Mouse (Mus musculus) frontal cortex, postnatal 25 days (tissue): ENCODE data around the gene D230025D16Rik.
"Not testable (repeated sequence)": the region's sequence is repeated elsewhere in the genome, so short reads cannot be mapped to it uniquely, and the experiment has no call there.

Experiments
- DNase-seq, 2 experiments: peaks; one replicate each; pipeline ENCODE4 v3.0.0; 2022; ENCODE audit warnings: low spot score in 2 of 2

D230025D16Rik gene

DNA sequence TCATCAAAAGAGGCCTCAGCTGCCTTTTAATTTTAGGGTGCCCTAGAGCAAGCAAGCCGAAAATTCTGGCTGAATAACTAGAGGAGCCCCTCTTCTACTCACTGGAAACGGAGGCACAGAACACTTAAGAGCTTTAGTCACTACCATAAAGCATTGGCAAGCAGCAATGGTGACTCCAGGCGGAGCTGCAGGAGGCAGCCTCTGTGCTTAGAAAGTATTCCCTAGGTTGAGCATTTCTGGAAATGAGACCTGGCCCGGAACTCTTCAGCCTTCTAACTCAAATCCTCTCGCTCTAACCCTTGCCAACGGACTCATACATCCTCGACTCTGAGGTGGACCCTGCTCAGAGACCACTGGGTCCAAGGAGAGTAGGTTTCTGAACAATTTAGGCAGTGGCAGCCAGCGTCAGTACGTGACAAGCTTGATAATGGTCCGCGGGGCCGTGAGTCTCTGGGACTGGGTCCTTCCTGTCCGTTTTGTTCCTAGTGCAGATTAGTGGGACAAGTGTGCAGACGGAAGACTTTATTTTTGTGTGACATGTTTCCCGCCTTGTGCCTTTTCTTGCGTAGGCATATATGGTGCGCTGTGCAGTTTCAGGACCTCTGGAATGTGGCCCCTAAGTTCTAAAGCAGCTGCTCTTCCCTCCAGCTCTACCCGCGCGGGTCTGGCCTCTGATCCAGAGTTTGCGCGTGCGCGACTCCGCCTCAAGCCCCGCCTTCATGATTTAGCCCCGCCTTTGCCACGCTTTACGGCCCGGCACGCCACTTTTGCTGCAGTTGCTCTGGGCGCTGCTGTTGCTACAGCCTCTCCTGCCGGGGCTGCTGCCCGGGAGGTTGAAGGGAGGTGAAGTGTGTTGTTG, at the start of gene D230025D16Rik:
TSS of gene D230025D16Rik (plus strand) at position 733 of the 859 bp plus-strand sequence.
- peak; percentile 90 to 91 for DNase-seq

- not testable (repeated sequence) for DNase-seq
Observed at GRCm38 (mm10) chr8:105175287-105175686, 49.7 kb upstream of the D230025D16Rik start.

GRCm38 (mm10) chr8:105178211-105178800, 46.6 kb upstream of the D230025D16Rik start:
- no peak for DNase-seq

DNA sequence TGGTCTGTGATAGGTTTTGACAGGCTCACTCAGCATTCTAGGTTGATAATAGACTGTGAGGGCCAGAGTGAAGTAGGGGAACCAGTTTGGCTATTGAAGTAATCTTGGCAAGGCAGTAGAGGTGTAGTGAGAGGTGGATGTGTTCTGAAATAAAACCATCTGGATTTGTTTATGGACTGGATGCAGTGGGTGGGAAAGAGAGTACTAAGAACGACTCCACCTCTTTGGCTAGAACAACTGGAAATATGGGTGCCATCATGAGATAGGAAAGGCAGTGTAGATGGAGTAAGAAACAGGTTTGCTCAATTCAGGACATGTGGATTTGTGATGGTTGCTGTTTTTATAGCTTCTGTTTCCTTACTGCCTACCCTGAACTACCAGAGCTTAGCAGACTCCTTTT, 42.7 kb upstream of the D230025D16Rik start:
- DNase-seq = no peak

- no peak for DNase-seq
Observed at GRCm38 (mm10) chr8:105186467-105187005, 38.4 kb upstream of the D230025D16Rik start.

GRCm38 (mm10) chr8:105192182-105192581, 32.8 kb upstream of the D230025D16Rik start:
- DNase-seq = no peak

- no peak for DNase-seq
Observed at GRCm38 (mm10) chr8:105205748-105206147, 19.2 kb upstream of the D230025D16Rik start.

GRCm38 (mm10) chr8:105206766-105207275, 18.1 kb upstream of the D230025D16Rik start:
- DNase-seq = no peak

DNA sequence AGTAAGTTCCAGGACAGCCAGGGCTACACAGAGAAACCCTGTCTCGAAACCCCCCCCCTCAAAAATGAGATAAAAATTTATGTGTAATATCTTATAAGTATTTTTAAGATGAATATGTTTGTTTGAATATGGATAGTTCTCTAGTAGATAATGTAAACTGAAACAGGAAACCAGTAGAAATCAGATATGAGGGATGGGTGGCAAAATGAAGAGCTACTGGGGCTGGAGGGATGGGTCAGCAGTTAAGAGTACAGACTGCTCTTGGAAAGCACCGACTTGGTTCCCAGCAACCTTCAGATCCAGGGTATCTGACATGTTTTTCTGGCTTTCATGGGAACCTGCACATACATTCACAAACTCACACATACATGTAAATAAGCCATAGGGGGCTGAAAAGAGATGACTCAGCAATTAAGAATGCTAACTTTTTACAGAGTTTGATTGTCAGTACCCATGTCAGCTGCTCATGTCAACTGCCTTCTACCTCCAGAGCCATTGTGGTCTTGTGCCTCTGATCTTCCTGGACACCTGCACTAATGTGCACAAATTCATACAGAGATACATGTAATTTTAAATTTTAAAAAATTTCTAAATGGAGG, 17.2 kb upstream of the D230025D16Rik start:
- no peak for DNase-seq

DNA sequence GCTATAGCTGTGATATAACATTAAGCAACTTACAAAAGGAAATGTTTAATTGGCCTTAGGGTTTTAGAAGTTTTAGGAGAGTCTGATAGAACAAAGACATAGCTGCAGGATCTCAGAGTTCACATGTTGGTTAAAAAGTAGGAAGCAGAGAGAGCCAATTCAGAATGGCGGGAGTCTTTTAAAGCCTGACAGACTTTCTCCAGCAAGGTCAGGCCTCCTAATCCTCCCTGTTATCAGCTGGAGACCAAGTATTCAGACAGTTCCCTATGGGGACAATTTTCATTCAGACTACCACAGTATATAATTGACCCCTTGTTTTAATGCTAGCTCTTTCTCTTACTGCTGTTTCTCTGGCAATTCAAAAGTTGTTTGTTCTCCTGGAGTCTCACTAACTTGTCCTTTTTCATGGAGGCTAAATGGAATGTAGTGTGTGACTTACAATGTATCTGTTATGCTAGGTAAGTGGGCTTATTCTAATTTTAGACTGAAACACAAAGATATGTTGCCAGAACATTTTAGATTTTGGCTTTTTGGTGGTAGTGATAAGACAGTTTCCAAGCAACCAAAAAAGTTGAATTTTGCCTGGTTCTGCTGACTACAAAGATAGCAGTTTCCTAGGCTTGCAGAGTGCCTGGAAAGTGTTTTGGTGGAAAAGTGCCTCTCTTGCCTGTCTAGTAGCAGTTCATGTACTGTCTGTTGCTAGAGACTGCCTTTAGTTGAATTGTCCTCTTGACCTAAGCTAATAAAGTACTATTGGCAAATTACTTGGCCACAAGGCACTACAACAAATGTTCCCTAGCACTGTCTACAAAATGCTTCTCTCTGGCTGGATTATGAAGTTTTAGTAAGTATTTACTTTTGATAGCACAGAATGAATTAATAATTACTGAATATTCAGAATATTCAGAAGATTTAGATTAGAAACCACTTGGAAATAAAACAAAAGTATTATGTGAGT, 15.5 kb upstream of the D230025D16Rik start:
- DNase-seq = no peak

DNA sequence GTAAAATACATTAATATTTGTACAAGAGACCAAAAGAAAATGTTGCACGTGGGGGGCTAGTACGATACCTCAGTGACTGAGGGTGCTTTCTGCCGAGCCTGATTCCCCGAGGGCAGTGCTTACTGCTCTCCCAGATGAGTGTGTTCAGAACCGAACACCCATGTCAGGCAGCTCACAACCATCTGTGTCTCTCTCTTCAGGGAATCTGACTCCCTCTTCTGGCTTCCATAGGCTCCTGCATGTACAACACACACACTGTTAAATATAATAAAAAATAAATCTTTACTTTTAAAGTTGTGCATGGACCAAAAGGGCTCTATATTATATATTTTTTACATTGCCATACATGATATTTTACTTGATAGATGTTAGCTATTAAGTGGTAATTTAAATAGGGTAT, 10.8 kb upstream of the D230025D16Rik start:
- no peak for DNase-seq

- DNase-seq = no peak
Observed at GRCm38 (mm10) chr8:105217926-105218522, 6.9 kb upstream of the D230025D16Rik start.

- no peak for DNase-seq
Observed at GRCm38 (mm10) chr8:105223850-105224249, 1.1 kb upstream of the D230025D16Rik start.

DNA sequence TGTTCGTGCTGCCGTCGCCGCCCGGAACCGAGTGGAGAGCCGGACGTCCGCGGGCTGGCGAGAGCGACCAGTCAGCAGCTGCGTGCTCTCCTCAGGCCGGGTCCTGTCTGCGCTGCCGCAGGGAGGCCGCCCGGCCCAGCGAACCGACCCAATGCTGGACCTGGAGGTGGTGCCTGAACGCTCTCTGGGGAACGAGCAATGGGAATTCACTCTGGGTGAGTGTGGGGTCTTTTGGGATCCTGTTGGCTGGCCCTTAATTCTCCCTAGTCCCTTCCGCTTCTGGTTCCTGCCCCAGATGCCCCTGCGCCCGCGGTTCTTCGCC, 288 bp downstream of the D230025D16Rik start:
- no peak for DNase-seq

DNA sequence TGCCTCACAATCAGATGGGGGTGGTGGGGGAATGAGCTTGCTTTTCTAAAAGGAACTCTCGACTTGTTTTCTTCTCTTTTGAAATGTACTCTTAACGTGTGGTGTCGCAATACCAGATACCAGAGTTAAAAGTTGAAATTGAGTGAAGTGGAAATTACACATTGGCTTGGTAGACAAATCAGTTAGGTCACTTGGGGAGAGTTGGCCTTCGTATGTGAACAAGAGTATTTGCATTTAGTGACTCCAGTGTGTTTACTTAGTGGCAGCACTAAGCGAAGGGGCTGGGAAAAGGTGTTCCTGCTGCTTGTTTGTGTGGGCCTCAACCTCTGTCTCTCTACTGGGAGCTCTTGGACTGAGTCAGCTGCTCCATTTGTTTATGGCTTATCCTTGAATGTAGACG, 972 bp downstream of the D230025D16Rik start:
- DNase-seq = no peak

- DNase-seq = no peak
Observed at GRCm38 (mm10) chr8:105231503-105232320, 6.8 kb downstream of the D230025D16Rik start.

GRCm38 (mm10) chr8:105232321-105232693, 7.4 kb downstream of the D230025D16Rik start:
- not testable (repeated sequence) for DNase-seq

DNA sequence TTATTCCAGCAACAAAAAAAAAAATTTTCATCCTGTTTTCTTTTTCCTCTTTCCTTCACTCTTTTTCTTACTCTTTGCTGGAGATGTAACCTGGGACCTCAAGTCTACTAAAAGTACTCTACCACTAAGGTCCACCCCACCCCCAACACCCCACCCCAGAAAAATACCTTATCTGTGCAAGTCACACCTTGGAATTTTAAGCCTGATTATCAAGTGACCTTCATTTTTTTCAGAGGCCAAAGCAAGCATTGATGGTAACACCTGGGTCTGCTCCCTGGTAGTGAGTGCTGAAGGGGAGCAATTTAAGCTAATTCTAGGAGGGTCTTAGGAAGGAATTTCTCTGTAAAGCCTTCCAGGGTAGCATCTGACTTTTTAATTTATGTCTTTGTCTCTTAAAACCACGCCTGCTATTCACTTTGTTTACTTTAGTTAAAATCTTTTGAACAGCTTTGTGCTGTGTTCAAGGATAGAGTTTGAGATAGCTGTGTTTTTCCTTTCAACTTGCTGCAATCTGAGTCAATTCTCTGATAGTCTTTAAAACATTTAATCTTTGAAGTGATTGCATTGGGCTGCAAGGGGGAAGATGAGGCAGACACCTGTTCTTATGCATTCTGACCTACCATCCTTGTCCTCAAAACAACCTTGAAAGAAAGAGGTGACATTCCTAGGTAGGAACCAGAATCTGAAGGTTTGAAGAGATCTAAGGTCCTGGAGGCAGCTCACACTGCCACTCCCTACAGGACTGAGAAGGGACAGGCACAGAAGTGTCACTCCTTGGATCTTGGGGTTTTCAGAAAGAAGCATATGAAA, 8.4 kb downstream of the D230025D16Rik start:
- no peak for DNase-seq

GRCm38 (mm10) chr8:105235206-105235605, 10.3 kb downstream of the D230025D16Rik start:
- DNase-seq = no peak
